Mouse (Mus musculus) urinary bladder, adult 18-20 months (tissue): ENCODE results near the gene Mxi1.

Experiments used
- DNase-seq, 2 experiments: peaks; one replicate each; pipeline ENCODE4 v3.0.0; 2022; ENCODE audit warnings: low spot score in 2 of 2, mixed read lengths in 2 of 2

Mxi1 gene

GRCm38 (mm10) chr19:53397451-53398233 lies 87.3 kb downstream of the Mxi1 start:
- no peak for DNase-seq

GRCm38 (mm10) chr19:53399213-53399612 lies 88.9 kb downstream of the Mxi1 start:
- DNase-seq = no peak

GRCm38 (mm10) chr19:53400332-53401110 lies 90.2 kb downstream of the Mxi1 start:
- no peak for DNase-seq

GRCm38 (mm10) chr19:53402741-53403432 lies 92.6 kb downstream of the Mxi1 start:
- no peak for DNase-seq

DNA sequence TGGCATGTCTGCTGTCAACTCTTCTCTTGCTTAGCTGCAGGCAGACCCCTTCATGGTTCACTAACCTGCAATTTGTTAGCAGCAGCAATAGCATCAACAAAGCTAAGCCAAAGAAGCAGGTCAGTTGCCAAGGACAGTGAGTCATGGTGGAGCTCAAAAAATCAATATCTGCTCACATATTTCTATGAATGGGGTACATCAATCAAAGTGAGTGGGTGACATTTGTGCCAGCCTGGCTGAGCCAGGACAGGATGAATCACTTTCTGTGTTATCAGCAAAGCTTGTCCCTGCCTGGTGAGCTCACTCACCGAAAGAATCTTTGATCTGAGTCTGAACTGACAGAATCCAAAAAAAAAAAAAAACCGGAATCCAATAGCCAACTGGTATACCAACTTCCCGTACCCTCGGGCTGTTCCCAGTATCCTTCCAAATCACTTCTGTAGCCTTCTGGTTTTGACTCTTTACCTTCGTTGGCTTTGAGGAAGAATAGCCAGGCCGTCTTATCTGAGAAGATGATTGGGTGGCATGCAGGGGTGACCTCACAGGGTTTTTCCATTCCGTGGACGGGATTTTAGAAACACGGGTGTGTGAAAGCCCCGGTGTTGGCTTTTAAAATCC lies 94.0 kb downstream of the Mxi1 start:
- no peak for DNase-seq

DNA sequence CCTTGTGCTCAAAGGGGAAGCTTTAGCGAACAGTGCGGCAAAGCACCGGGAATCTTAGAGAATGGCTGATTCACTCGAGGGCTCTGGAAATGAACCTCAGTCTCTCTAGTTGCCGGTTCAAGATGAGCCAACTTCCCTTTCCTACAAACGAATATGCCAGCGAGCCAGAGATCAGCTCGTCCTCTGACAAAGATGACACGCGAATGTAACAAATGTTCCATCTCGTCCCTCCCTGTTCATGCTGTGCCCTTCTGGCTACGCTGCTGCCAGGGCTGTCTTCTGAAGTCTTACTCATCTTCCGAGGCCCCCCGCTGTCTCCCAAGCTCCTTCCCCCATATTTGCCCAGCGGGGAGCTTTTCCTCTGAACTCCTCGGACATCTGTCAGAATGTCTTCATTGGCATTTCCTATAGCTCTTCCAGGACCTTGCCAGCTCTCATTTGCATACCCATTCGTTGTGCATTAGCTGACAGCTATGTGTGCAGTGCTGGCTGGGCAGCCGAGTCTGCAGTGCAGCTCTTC lies 94.6 kb downstream of the Mxi1 start:
- DNase-seq = no peak

GRCm38 (mm10) chr19:53405810-53406209 lies 95.5 kb downstream of the Mxi1 start:
- DNase-seq = no peak

DNA sequence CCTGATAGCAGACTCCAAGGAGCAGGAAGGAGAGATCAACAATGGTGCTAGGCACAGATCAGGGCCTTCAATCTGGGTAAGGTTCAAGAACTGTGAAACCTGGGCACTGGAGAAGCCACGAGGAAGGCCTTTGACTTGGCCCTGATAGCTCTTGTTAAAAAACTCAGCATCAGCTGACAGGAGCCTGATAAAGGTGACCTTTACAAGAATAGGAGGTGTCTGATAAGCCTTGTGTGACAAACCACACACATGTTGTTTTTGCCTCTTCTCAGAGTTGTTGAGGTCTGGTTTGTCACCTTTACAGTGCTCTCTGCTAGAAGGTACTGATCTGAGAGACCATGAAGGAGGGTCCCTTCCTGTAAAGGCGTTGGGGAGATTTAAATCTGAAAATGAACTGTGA lies 97.0 kb downstream of the Mxi1 start:
- DNase-seq = no peak

- DNase-seq = no peak
Measured at GRCm38 (mm10) chr19:53408398-53408797, 98.1 kb downstream of the Mxi1 start.

GRCm38 (mm10) chr19:53409663-53410307 lies 99.5 kb downstream of the Mxi1 start:
- DNase-seq = no peak

GRCm38 (mm10) chr19:53412149-53412848 lies 102.0 kb downstream of the Mxi1 start:
- no peak for DNase-seq

- DNase-seq = no peak
Measured at GRCm38 (mm10) chr19:53413617-53414380, 103.5 kb downstream of the Mxi1 start.

DNA sequence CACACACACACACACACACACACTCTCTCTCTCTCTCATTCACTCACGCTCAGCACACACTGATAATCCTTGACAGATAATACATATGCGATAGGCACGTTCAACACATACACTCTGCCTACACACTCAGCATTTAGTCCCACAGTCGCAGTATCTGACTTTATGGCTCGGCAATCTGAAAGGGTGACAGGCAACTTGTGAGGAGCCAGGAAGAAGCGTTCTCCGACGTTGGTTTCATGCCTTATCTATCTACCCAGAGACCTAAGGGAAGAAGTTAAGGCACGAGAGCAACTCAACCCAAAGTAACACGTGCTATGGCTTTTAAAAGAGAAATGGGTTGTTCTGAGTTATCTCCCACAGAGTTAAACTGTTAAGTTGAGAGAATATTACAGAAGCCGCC lies 104.3 kb downstream of the Mxi1 start:
- DNase-seq = no peak

DNA sequence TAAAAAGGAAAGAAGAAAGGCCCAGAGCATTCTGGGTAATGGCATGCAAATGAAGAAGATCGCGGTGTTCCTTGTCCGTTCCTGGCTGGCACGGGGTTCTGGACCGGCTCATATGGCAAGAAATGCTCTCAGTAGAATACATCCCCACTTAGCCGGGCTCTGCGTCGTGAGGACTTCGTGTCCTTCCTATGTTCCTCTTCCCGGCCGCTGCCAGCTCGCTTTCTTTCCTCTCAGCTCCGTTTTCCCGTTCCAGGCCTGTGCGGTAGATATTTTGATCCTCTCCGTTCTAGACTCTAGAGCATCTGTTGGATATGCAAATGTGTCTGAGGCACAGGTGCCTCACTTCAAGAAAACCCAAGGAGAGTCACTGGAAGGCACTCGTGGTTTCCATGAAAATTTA lies 104.9 kb downstream of the Mxi1 start:
- no peak for DNase-seq

DNA sequence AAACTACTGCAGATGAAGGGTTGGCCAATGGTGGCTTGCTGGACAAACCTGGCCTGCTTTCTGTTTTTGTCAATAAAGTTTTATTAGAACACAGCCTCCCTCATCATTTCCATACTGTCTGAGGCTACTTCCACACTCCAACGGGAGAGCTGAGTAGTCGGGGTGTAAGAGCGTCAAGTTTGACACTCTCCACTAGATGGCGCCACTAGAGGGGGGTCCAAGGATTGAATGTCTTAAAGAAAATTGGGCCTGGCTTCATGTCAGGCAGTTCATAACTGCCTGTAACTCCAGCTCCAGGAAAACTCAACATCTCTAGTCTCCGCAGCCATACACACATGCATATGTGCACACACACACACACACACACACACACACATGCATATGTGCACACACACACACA lies 109.5 kb downstream of the Mxi1 start:
- DNase-seq = peak in 1 of 2 experiments; percentile 42

- peak; percentile 59 to 63 for DNase-seq
Measured at GRCm38 (mm10) chr19:53420924-53421582, 110.7 kb downstream of the Mxi1 start.

DNA sequence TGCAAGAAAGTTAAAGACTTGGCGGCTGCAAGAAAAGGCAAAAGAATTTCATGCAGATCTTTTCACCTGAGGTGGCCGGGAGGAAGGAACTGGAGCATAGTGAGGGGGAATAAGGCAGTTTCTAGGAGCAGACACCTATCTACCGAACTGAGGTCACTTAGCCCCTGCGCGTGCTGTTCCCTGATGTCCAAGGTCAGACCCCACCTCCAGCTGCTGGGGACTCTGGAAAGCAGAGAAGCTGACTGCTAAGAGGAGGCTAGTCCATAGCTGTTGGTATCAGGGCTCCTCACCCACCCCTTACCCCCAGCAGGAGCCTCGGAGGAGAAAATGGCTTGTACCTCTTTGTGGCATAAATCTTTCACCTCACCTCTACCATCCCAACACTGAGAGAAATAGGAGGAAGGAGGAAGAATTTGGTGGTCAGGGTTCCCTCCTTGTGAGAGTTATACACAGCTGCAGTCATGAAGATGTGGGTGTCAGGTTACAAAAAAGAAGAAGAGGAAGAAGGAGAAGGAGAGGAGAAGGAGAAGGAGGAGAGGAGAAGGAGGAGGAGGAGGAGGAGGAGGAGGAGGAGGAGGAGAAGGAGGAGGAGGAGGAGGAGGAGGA lies 111.4 kb downstream of the Mxi1 start:
- no peak for DNase-seq

DNA sequence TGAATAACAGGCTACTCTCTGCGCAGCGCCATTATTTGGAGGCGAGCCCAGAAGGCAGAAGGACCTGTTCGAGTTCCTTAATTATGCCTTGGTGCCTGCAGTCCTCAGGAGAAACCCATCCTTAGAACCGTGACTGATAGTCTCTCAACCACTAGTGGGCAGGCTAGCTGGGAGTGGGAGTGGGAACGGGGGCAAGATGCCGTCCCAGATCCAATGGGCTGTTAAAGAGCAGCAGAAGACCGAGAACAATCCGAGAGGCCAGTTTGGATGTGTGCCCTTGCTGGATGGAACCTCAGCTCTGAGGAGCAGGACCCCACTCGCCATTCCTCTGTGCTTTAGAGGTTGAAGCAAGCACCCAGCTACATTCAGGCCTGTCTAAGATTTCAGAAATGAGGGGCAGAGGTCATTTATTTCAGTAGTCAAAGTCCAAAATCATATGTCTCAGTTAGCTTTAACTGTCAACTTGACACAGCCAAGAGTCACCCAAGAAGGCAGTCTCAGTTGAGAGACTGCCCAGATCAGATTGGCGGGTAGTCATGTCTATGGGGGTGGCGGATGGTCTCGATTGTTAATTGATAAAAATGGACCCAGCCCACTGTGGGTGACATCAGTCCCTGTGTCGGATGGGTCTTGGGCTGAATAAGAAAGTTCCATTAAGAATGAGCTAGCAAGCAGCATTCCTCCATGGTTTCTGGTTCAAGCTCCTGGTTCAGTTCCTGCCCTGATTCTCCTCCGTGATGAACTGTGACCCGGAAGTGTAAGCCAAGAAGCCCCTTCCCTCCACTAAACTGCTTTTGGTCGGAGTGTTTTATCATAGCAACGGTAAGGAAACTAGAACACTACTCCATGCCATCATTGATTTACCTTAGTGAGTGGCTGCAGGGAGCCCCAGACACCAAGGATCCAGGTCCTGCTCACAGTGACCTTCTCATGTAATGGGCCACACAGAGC lies 112.3 kb downstream of the Mxi1 start:
- no peak for DNase-seq
